20 mouse cellular contexts compared by ENCODE assay signal in genomic region chr17:45051971-45052370, GRCm38 (mm10).
DNase-seq lines count a peak whose midpoint lies in the region; TF ChIP-seq lines count a peak whose summit lies in the region.
"Had no signal": no experiment of that assay in that cellular context is flagged by ENCODE, and none has a peak within 500 bp of the region (broad histone marks: within the 10 kb centered on the region; RNA-seq: fewer than 3 reads in every experiment).

No protein-coding gene starts in this region.

- no peaks in the 10 kb centered on the region for H3K27me3 ChIP-seq in liver, adult 2 months (ENCODE audit: control insufficient read depth, insufficient read depth, low read length)
- H3K27me3 ChIP-seq: embryonic facial prominence, embryonic 13.5 days; embryonic facial prominence, embryonic 15.5 days; forebrain, embryonic 12.5 days had no signal

- no peak for TF ChIP-seq POLR2A in liver, adult 2 months (IDR thresholded peaks at IDR 0.05; ENCODE audit: extremely low read depth, insufficient read depth, low read length)

- 96% methylated on average over 3 of the region's 3 CpGs for WGBS in liver, adult 2 months

- peaks cover 2% of the 10 kb centered on the region for H3K4me1 ChIP-seq in liver, adult 2 months (ENCODE audit: control insufficient read depth, insufficient read depth, low read length)
- H3K4me1 ChIP-seq: forebrain, embryonic 10.5 days; forebrain, embryonic 12.5 days had no signal

- no peak for TF ChIP-seq CTCF in gastrocnemius, adult 2 months (IDR thresholded peaks at IDR 0.05)
- TF ChIP-seq CTCF in liver, adult 2 months (IDR thresholded peaks at IDR 0.05; ENCODE audit: low read depth, low read length) = no peak

- H3K4me3 ChIP-seq in gastrocnemius, adult 2 months = no peak overlapping the region
- no peak overlapping the region for H3K4me3 ChIP-seq in liver, adult 2 months (ENCODE audit: insufficient read depth, low read depth, low read length)
- H3K4me3 ChIP-seq: embryonic facial prominence, embryonic 13.5 days; embryonic facial prominence, embryonic 15.5 days; erythroblast, embryonic 14.5 days; forebrain, embryonic 10.5 days; forebrain, embryonic 12.5 days had no signal

- intact Hi-C loops in gastrocnemius, adult 2 months (cut with DNase I) = no loop called here
- intact Hi-C loops in gastrocnemius, postnatal 14 days (cut with DNase I; ENCODE audit: low total_unique reads) = no loop called here

- peaks cover 1% of the 10 kb centered on the region; the same call in 1 of the 2 replicates for H3K36me3 ChIP-seq in liver, adult 2 months (ENCODE audit: control insufficient read depth, insufficient read depth, low read length)
- H3K36me3 ChIP-seq: embryonic facial prominence, embryonic 13.5 days; embryonic facial prominence, embryonic 15.5 days; forebrain, embryonic 10.5 days; forebrain, embryonic 12.5 days had no signal

- no peak overlapping the region for H3K27ac ChIP-seq in gastrocnemius, adult 2 months
- H3K27ac ChIP-seq in liver, adult 2 months (replicated peaks; ENCODE audit: insufficient read depth, low read depth, low read length) = no peak overlapping the region
- H3K27ac ChIP-seq: embryonic facial prominence, embryonic 13.5 days; embryonic facial prominence, embryonic 15.5 days; forebrain, embryonic 10.5 days; forebrain, embryonic 12.5 days had no signal

- DNase-seq in cerebellum, postnatal 14 days = peak; percentile 16 to 38
- DNase-seq in cerebellum, adult 11 months = no peak
- peak; percentile 24 for DNase-seq in gastrocnemius, adult 2 months
- DNase-seq in gastrocnemius, postnatal 14 days = no peak
- DNase-seq in liver, adult 2 months (ENCODE audit: extremely low read depth, low read depth, low spot score) = peak; percentile 12
- DNase-seq in liver = no peak
- no peak for DNase-seq in frontal cortex, postnatal 25 days (ENCODE audit: low spot score in 2 of 2)
- DNase-seq: adrenal gland, adult 2 months; adrenal gland, postnatal 10 days; adrenal gland, postnatal 25 days; cerebellum, adult 18-20 months; cerebellum, adult 8-10 months; cerebellum, adult 9-11 months; cerebellum, postnatal 36 days; embryo, embryonic 11 days had no signal

- no peaks in the 10 kb centered on the region for H3K79me2 ChIP-seq in liver, adult 2 months (ENCODE audit: control insufficient read depth, insufficient read depth, low read length)

- no peak overlapping the region for H3K9ac ChIP-seq in liver, adult 2 months (ENCODE audit: low read depth, low read length)
- H3K9ac ChIP-seq: embryonic facial prominence, embryonic 13.5 days; embryonic facial prominence, embryonic 15.5 days; forebrain, embryonic 12.5 days had no signal

Comparison
In these comparisons a context has a peak if more than half of its experiments do, and no peak if none do; other contexts are left out.
1. DNase-seq: peak in cerebellum, postnatal 14 days (2 of 2), gastrocnemius, adult 2 months (single experiment) and liver, adult 2 months (single experiment); none in cerebellum, adult 11 months (single experiment), gastrocnemius, postnatal 14 days (single experiment), liver (single experiment) and frontal cortex, postnatal 25 days (0 of 2).